ENCODE assay signal across 1 mouse cellular context in the genomic region with DNA sequence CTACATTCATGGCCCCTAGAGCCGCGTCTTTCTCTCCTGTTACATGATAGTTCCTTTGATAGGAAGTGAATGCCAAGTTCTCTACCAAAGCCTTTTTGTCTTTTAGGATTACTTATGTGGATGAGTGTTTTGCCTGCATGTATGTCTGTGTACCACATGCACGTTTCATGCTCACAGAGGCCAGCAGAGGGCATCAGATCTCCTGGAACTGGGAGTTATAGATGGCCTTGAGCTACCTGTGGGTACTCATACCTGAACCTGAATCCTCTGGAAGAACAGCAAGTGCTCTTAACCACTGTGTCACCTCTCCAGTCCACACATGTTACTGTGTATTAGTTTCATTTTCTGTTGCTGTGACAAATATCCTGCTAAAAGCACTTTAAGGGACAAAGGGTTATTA.
TF ChIP-seq lines count a peak whose summit lies in the region.

No protein-coding gene starts in this region.

TF ChIP-seq in MEL, 35 proteins besides CTCF, POLR2A, EP300 and RAD21 (continued from another document):
- no peak for TF ChIP-seq HCFC1 (IDR thresholded peaks at IDR 0.05; ENCODE audit: low read depth, low read length)
- no peak for TF ChIP-seq POLR2AphosphoS5 (IDR thresholded peaks at IDR 0.05; ENCODE audit: borderline replicate concordance, low read depth, low read length)
- TF ChIP-seq MYC (IDR thresholded peaks at IDR 0.05; ENCODE audit: low read depth, low read length) = 0 out of 2 replicates have a peak, but pooled peaks have one; percentile 40
- 0 out of 2 replicates have a peak, but pooled peaks have one; percentile 30 for TF ChIP-seq MXI1 (IDR thresholded peaks at IDR 0.05; ENCODE audit: low read depth, low read length)
- 0 out of 2 replicates have a peak, but pooled peaks have one; percentile 6 for TF ChIP-seq USF1 (IDR thresholded peaks at IDR 0.05; ENCODE audit: low read depth, low read length)
